Mouse (Mus musculus) C2C12 (cell line): Measurements from ENCODE around the gene Btbd11.

ENCODE experiments used
- CTCF ChIP-seq: IDR thresholded peaks from one replicate; pipeline ENCODE4 v1.5.1; 2011; ENCODE audit not compliant: control insufficient read depth, insufficient read depth, insufficient read length
- USF1 ChIP-seq: IDR thresholded peaks from one replicate; pipeline ENCODE4 v1.6.1; 2011; ENCODE audit warnings: low read depth, mild to moderate bottlenecking, control low read depth, moderate library complexity

DNA sequence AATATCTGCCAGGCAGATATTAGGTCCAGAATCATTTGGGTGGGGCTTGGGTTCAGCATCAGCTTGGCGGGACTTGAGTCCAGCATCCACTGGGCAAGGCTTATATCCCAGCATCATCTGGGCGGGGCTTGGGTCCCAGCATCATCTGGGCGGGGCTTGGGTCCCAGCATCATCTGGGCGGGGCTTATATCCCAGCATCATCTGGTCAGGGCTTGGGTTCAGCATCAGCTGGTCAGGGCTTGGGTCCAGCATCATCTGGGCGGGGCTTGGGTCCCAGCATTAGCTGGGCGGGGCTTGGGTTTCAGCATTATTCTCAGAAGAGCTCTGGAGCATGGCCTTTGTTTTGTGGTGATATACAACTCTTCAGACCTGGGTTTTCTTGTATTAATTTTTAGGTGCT lies 6.4 kb downstream of the Btbd11 start:
- TF ChIP-seq CTCF (no peak), USF1 (no peak)
